Comparison of ENCODE assay signal across 8 mouse cellular contexts in genomic region chr1:42915062-42915461, GRCm38 (mm10). TPM values are rescaled to one million over a fixed set of nuclear protein-coding genes. Genes with fewer than 3 reads are reported as not detected.
DNase-seq lines count a peak whose midpoint lies in the region; ATAC-seq lines count a peak whose summit lies in the region.

No protein-coding gene starts in this region.

- peak; percentile 36 for DNase-seq in left cerebral cortex, adult 11 months (ENCODE audit: low spot score)
- DNase-seq in left cerebral cortex, postnatal 4 days, result no peak
- peak; percentile 78 for DNase-seq in MN1 (ENCODE audit: low spot score)
- DNase-seq in embryo, embryonic 11 days, result peak; percentile 67
- DNase-seq in lung, postnatal 10 days, result peak; percentile 22
- no peak for DNase-seq in gastrocnemius, postnatal 14 days
- DNase-seq in heart, adult 11 months, result no peak

- no peak for ATAC-seq in erythroid progenitor cell, adult 5-6 weeks (replicated peaks; ENCODE audit: low FRiP score, poor library complexity, severe bottlenecking)

- intact Hi-C loops in left cerebral cortex, postnatal 4 days (cut with DNase I), result loop anchor here (5.0 to 10.0 kb wide), 2 partner anchors 127 to 350 kb away; no protein-coding TSS in a partner anchor
- intact Hi-C loops in gastrocnemius, postnatal 14 days (cut with DNase I; ENCODE audit: low total_unique reads), result loop anchor here (10.0 kb wide), 1 partner anchor 200 kb away; no protein-coding TSS in a partner anchor

RNA-seq across cellular contexts. Expression of gene Gpr45, which starts 37.6 kb away (rescaled TPM):
- 10 to 100 TPM; 26.6 to 28.3 TPM for total RNA-seq in left cerebral cortex, postnatal 4 days (2021)
- not detected in 2 replicates for total RNA-seq in erythroid progenitor cell, adult 5-6 weeks (2015; ENCODE audit: low replicate concordance)
- total RNA-seq in erythroid progenitor cell, adult 5-6 weeks (2017; ENCODE audit: low replicate concordance), result not detected in 2 replicates
- under 1 TPM in 1 of 2 experiments, not detected in 1; 0.13 TPM for total RNA-seq in gastrocnemius, postnatal 14 days (2021)

Comparison
In these comparisons a context has a peak if more than half of its experiments do, and no peak if none do; other contexts are left out.
1. DNase-seq: peak in left cerebral cortex, adult 11 months (single experiment), MN1 (single experiment), embryo, embryonic 11 days (single experiment) and lung, postnatal 10 days (single experiment); none in left cerebral cortex, postnatal 4 days (single experiment), gastrocnemius, postnatal 14 days (single experiment) and heart, adult 11 months (single experiment).
2. RNA of gene Gpr45, which starts 37.6 kb away (total RNA-seq): 26.6 to 28.3 TPM in left cerebral cortex, postnatal 4 days; 0.13 TPM in gastrocnemius, postnatal 14 days and not detected in erythroid progenitor cell, adult 5-6 weeks; every median in the first group is over 10 times any median in the second.